Mouse (Mus musculus) liver, embryonic 14.5 days (tissue): ENCODE measurements around the gene Sema3d.

ENCODE experiments used
- CTCF ChIP-seq: IDR thresholded peaks from 2 replicates; pipeline ENCODE4 v1.5.1; 2016; ENCODE audit warnings: antibody characterized with exemption, low read depth, control low read depth
- EP300 ChIP-seq: IDR thresholded peaks from 2 replicates; pipeline ENCODE4 v1.6.1; 2016; ENCODE audit warnings: antibody characterized with exemption, low read depth

- TF ChIP-seq CTCF (no peak), EP300 (no peak)
Observed at GRCm38 (mm10) chr5:12579752-12580151, 196.6 kb downstream of the Sema3d start.
